ENCODE assay signal across 11 mouse cellular contexts in the genomic region with DNA sequence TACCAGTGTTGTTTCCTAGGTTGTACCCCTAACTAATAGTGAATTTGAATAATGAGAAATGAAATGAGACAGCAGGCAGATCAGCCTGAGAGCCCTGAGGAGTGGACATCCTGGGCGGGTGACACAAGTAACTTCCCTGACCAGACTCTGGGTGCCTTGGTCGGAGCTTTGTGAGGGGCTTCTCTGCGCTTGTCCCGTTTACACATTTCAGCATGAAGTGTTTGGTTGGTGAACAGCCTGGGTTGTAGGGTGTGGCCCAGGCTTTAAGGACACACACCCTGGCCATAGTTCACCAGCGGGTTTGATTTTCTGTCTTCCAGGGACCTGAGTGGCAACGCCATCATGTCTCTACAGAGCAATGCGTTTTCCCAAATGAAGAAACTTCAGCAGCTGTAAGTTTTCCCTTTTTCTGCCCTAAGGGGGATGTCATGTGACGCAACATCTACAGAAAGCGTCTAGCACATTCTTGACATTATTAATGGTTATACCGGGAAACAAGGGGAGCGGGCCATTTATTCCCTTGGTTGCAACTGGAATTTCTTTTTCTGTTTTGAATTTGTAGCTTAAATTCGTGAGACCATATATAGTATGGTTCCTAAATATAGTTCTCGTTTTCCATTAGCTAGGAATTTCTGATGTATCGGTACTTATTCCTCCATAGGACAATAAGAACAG. TPM values are rescaled to one million over a fixed set of nuclear protein-coding genes. Genes with fewer than 3 reads are reported as not detected.
A peak's percentile ranks its signal among the peaks of the same experiment; 100 is the strongest.
DNase-seq lines count a peak whose midpoint lies in the region; ATAC-seq lines count a peak whose summit lies in the region.
"Had no signal": no experiment of that assay in that cellular context is flagged by ENCODE, and none has a peak within 500 bp of the region (broad histone marks: within the 10 kb centered on the region; RNA-seq: fewer than 3 reads in every experiment).

No protein-coding gene starts in this region.

- ATAC-seq in kidney, embryonic 14.5 days (ENCODE audit: low FRiP score, low TSS enrichment), result 0 out of 2 replicates have a peak, but pooled peaks have one; percentile 11
- ATAC-seq in neural tube, embryonic 12.5 days (ENCODE audit: low FRiP score, low read depth), result no peak; the same call in 1 of the 2 replicates
- no peak for ATAC-seq in limb, embryonic 12.5 days (ENCODE audit: insufficient number of reproducible peaks, insufficient read depth, low FRiP score, low TSS enrichment, low read depth)

- DNase-seq in kidney, adult 9 months, result no peak
- no peak for DNase-seq in neural tube, embryonic 10.5 days (ENCODE audit: extremely low spot score, low spot score)
- no peak for DNase-seq in left cerebral cortex, adult 8-10 months (ENCODE audit: low spot score in 2 of 2)
- no peak for DNase-seq in cerebellum, postnatal 14 days
- DNase-seq: adrenal gland, adult 2 months; heart, postnatal 36 days; spleen, adult 18-20 months; thymus, adult 2 months had no signal

- H3K4me3 ChIP-seq in kidney, embryonic 14.5 days (ENCODE audit: low read length), result no peak overlapping the region
- no peak overlapping the region for H3K4me3 ChIP-seq in neural tube, embryonic 12.5 days
- no peak overlapping the region for H3K4me3 ChIP-seq in limb, embryonic 12.5 days (replicated peaks)

- H3K9me3 ChIP-seq in kidney, embryonic 14.5 days (ENCODE audit: control insufficient read depth, low read length), result no peaks in the 10 kb centered on the region
- no peaks in the 10 kb centered on the region for H3K9me3 ChIP-seq in neural tube, embryonic 12.5 days
- no peaks in the 10 kb centered on the region for H3K9me3 ChIP-seq in limb, embryonic 12.5 days

- WGBS in kidney, embryonic 14.5 days, result 77% methylated on average over 14 of the region's 14 CpGs
- 63% methylated on average over 14 of the region's 14 CpGs for WGBS in neural tube, embryonic 12.5 days
- 73% methylated on average over 14 of the region's 14 CpGs for WGBS in limb, embryonic 12.5 days

- H3K36me3 ChIP-seq in kidney, embryonic 14.5 days (ENCODE audit: control insufficient read depth, insufficient read depth, low read length), result peaks cover 76% of the 10 kb centered on the region
- H3K36me3 ChIP-seq in neural tube, embryonic 12.5 days, result peaks cover 26% of the 10 kb centered on the region
- H3K36me3 ChIP-seq in limb, embryonic 12.5 days, result peaks cover 92% of the 10 kb centered on the region

- H3K27me3 ChIP-seq in kidney, embryonic 14.5 days (ENCODE audit: control insufficient read depth, insufficient read depth, low read length), result no peaks in the 10 kb centered on the region
- H3K27me3 ChIP-seq in neural tube, embryonic 12.5 days (replicated peaks), result no peaks in the 10 kb centered on the region
- H3K27me3 ChIP-seq in limb, embryonic 12.5 days, result no peaks in the 10 kb centered on the region

- H3K27ac ChIP-seq in kidney, embryonic 14.5 days (ENCODE audit: low read depth, low read length), result peak overlapping the region; percentile 20; the same call in 1 of the 2 replicates
- no peak overlapping the region for H3K27ac ChIP-seq in neural tube, embryonic 12.5 days
- H3K27ac ChIP-seq in limb, embryonic 12.5 days, result peak overlapping the region; percentile 60

- H3K4me1 ChIP-seq in kidney, embryonic 14.5 days (ENCODE audit: control insufficient read depth, insufficient read depth, low read length), result no peaks in the 10 kb centered on the region
- peaks cover 22% of the 10 kb centered on the region for H3K4me1 ChIP-seq in neural tube, embryonic 12.5 days
- H3K4me1 ChIP-seq in limb, embryonic 12.5 days (replicated peaks), result peaks cover 22% of the 10 kb centered on the region

- no peak overlapping the region for H3K4me2 ChIP-seq in kidney, embryonic 14.5 days (replicated peaks; ENCODE audit: low read depth, low read length)
- H3K4me2 ChIP-seq in neural tube, embryonic 12.5 days (replicated peaks), result peak overlapping the region; percentile 18
- no peak overlapping the region for H3K4me2 ChIP-seq in limb, embryonic 12.5 days

- H3K9ac ChIP-seq in kidney, embryonic 14.5 days (ENCODE audit: low read depth, low read length), result no peak overlapping the region
- H3K9ac ChIP-seq in neural tube, embryonic 12.5 days, result no peak overlapping the region
- H3K9ac ChIP-seq in limb, embryonic 12.5 days (replicated peaks), result no peak overlapping the region

RNA-seq across cellular contexts. Expression of gene Lrig3, which starts 36.2 kb away (rescaled TPM):
- polyA plus RNA-seq in kidney, embryonic 14.5 days (2014; fragmentation: Nextera tagmentation; extraction: Ambion mirVana), result 25.7 and 30.1 TPM in 2 replicates
- 20.2 and 21.1 TPM in 2 replicates for polyA plus RNA-seq in neural tube, embryonic 12.5 days (2016; fragmentation: Nextera tagmentation; extraction: Ambion mirVana)
- polyA plus RNA-seq in limb, embryonic 12.5 days (2016; fragmentation: Nextera tagmentation; extraction: Ambion mirVana), result 84.4 and 85.6 TPM in 2 replicates
- total RNA-seq in left cerebral cortex, adult 8-10 months (2022), result 1 to 10 TPM; 3.3 to 5.7 (median 4.1) TPM
